Mouse (Mus musculus): ENCODE data around the gene Tmem189. TPM values are rescaled to one million over a fixed set of nuclear protein-coding genes. Genes with fewer than 3 reads are reported as not detected.

The Tmem189 gene
- polyA plus RNA-seq, 1 experiment from 2014 or later = 27.5 TPM

DNA sequence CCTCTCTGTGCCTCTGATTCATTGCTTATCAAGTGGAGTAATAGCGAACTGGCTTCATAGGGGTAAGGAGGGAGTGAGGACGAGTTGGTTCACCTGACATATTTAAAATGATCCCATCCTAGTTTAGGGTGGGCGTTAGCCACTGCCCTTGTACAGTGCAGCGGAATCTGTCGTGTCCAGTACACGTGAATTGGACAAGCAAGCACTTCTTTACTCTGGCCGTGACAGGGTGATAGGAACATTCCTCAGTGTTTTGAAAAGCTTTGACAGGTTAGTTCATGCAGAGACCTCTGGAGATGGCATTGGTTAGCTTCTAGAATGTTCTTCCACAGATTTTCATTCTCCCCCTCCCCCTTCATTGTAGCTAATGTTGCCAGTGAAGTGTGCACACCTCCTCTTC is 5.3 kb upstream of the Tmem189 start:
- no peak overlapping the region for H3K9ac ChIP-seq (ENCODE audit: low read depth, low read length)
- no peaks in the 10 kb centered on the region for H3K36me3 ChIP-seq (ENCODE audit: control insufficient read depth, insufficient read depth, low read length)
- peaks cover 11% of the 10 kb centered on the region for H3K27me3 ChIP-seq (ENCODE audit: control insufficient read depth, insufficient read depth, low read length)
- no peak overlapping the region for H3K4me3 ChIP-seq (ENCODE audit: low read depth, low read length)
- no peaks in the 10 kb centered on the region for H3K4me1 ChIP-seq (replicated peaks; ENCODE audit: control insufficient read depth, insufficient read depth, low read length)
- DNase-seq (ENCODE audit: low spot score) (no peak), ATAC-seq (ENCODE audit: low FRiP score) (no peak)
- WGBS = 92% methylated on average over 7 of the region's 7 CpGs
- H3K9me3 ChIP-seq (ENCODE audit: control insufficient read depth, low read length) = no peaks in the 10 kb centered on the region
- H3K27ac ChIP-seq (ENCODE audit: low read depth, low read length) = no peak overlapping the region
- no peak overlapping the region for H3K4me2 ChIP-seq (replicated peaks; ENCODE audit: low read depth, low read length)

DNA sequence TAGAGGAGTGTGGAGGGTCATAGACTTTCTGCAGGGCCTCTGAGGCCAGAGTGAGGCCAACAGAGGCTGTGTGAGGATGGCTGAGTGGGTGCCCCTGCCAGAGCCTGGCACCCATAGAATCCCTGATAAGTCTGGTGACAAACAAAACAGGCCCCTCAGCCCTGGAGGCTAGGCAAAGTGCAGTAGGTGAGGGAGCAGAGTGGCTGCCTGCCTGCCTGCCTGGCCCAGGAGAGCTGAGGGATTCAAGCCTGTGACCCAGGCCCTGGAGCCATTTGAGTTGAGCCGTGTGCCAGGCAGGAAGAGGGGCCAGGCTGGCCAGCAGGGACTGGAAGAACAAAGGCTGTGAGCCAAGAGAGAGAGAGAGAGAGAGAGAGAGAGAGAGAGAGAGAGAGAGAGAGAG is 4.6 kb upstream of the Tmem189 start:
- Histone ChIP-seq H3K4me3 (ENCODE audit: low read depth, low read length) (no peak overlapping the region), H3K27ac (ENCODE audit: low read depth, low read length) (no peak overlapping the region), H3K4me1 (replicated peaks; ENCODE audit: control insufficient read depth, insufficient read depth, low read length) (peaks cover 3% of the 10 kb centered on the region; the same call in 1 of the 2 replicates), H3K36me3 (ENCODE audit: control insufficient read depth, insufficient read depth, low read length) (no peaks in the 10 kb centered on the region), H3K27me3 (ENCODE audit: control insufficient read depth, insufficient read depth, low read length) (peaks cover 18% of the 10 kb centered on the region), H3K4me2 (replicated peaks; ENCODE audit: low read depth, low read length) (no peak overlapping the region), H3K9me3 (ENCODE audit: control insufficient read depth, low read length) (no peaks in the 10 kb centered on the region), H3K9ac (ENCODE audit: low read depth, low read length) (no peak overlapping the region)
- DNase-seq (ENCODE audit: low spot score) (no peak), ATAC-seq (ENCODE audit: low FRiP score) (no peak)
- 92% methylated on average over 1 of the region's 1 CpGs for WGBS

GRCm38 (mm10) chr2:167693540-167693939 is 3.9 kb upstream of the Tmem189 start:
- H3K27me3 ChIP-seq (ENCODE audit: control insufficient read depth, insufficient read depth, low read length) = peaks cover 24% of the 10 kb centered on the region
- ATAC-seq (ENCODE audit: low FRiP score) (no peak), DNase-seq (ENCODE audit: low spot score) (no peak)
- H3K9ac ChIP-seq (ENCODE audit: low read depth, low read length) = no peak overlapping the region
- no peak overlapping the region for H3K4me2 ChIP-seq (replicated peaks; ENCODE audit: low read depth, low read length)
- H3K36me3 ChIP-seq (ENCODE audit: control insufficient read depth, insufficient read depth, low read length) = no peaks in the 10 kb centered on the region
- 87% methylated on average over 2 of the region's 2 CpGs for WGBS
- H3K4me1 ChIP-seq (replicated peaks; ENCODE audit: control insufficient read depth, insufficient read depth, low read length) = peaks cover 4% of the 10 kb centered on the region; the same call in 1 of the 2 replicates
- no peak overlapping the region for H3K4me3 ChIP-seq (ENCODE audit: low read depth, low read length)
- H3K27ac ChIP-seq (ENCODE audit: low read depth, low read length) = no peak overlapping the region
- H3K9me3 ChIP-seq (ENCODE audit: control insufficient read depth, low read length) = no peaks in the 10 kb centered on the region

DNA sequence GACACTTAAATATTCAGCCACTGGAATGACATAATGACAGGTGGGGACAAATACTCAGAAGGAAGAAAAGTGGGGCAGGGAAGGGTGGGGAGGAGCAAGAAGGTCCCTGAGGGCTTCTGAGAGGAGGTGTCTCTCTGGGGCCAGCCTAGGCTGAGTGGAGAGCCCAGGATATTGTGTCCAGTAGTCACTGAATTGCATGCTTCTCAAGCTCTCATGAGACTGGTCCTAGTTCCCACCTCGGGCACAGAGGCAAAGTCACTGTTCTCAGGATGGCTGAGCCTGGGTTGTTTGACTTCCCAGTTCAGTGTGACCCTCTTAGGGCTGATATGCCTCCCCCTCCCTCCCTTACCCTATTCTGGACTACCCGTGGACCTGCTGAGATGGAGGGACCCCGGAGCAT is 3.2 kb upstream of the Tmem189 start:
- Histone ChIP-seq H3K27ac (ENCODE audit: low read depth, low read length) (no peak overlapping the region), H3K27me3 (ENCODE audit: control insufficient read depth, insufficient read depth, low read length) (peaks cover 31% of the 10 kb centered on the region), H3K36me3 (ENCODE audit: control insufficient read depth, insufficient read depth, low read length) (no peaks in the 10 kb centered on the region), H3K4me1 (replicated peaks; ENCODE audit: control insufficient read depth, insufficient read depth, low read length) (peaks cover 4% of the 10 kb centered on the region; the same call in 1 of the 2 replicates), H3K4me2 (replicated peaks; ENCODE audit: low read depth, low read length) (no peak overlapping the region), H3K4me3 (ENCODE audit: low read depth, low read length) (no peak overlapping the region), H3K9ac (ENCODE audit: low read depth, low read length) (no peak overlapping the region), H3K9me3 (ENCODE audit: control insufficient read depth, low read length) (no peaks in the 10 kb centered on the region)
- WGBS = 56% methylated on average over 3 of the region's 3 CpGs
- no peak for DNase-seq (ENCODE audit: low spot score)
- ATAC-seq (ENCODE audit: low FRiP score) = no peak

GRCm38 (mm10) chr2:167691871-167692661 is 2.4 kb upstream of the Tmem189 start:
- peaks cover 4% of the 10 kb centered on the region; the same call in 1 of the 2 replicates for H3K4me1 ChIP-seq (replicated peaks; ENCODE audit: control insufficient read depth, insufficient read depth, low read length)
- ATAC-seq (ENCODE audit: low FRiP score) (no peak), DNase-seq (ENCODE audit: low spot score) (no peak)
- no peaks in the 10 kb centered on the region for H3K9me3 ChIP-seq (ENCODE audit: control insufficient read depth, low read length)
- H3K36me3 ChIP-seq (ENCODE audit: control insufficient read depth, insufficient read depth, low read length) = no peaks in the 10 kb centered on the region
- H3K27me3 ChIP-seq (ENCODE audit: control insufficient read depth, insufficient read depth, low read length) = peaks cover 36% of the 10 kb centered on the region
- no peak overlapping the region for H3K9ac ChIP-seq (ENCODE audit: low read depth, low read length)
- H3K4me3 ChIP-seq (ENCODE audit: low read depth, low read length) = no peak overlapping the region
- WGBS = 89% methylated on average over 14 of the region's 14 CpGs
- H3K4me2 ChIP-seq (replicated peaks; ENCODE audit: low read depth, low read length) = no peak overlapping the region
- no peak overlapping the region for H3K27ac ChIP-seq (ENCODE audit: low read depth, low read length)

DNA sequence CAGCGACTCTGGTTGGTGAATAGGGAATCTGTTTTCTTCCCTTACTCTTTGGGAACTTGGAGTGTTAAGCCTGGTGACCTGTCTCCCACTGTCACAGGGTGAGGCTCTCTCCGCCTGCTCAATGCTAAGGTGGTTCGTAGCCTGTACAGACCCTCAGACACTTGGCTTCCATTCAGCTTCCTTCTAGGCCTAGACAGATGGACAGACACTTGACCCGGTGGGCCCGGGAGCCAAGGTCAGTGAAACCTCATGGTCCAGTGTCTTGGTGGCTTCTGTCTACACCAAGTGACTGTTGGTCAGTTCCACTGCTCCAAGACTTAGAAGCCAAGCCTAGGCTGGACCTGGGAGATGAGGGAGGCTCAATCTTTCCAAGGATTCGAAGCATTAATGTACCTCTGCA is 1.8 kb upstream of the Tmem189 start:
- DNase-seq (ENCODE audit: low spot score) = no peak
- H3K27me3 ChIP-seq (ENCODE audit: control insufficient read depth, insufficient read depth, low read length) = peaks cover 38% of the 10 kb centered on the region
- ATAC-seq (ENCODE audit: low FRiP score) = no peak

DNA sequence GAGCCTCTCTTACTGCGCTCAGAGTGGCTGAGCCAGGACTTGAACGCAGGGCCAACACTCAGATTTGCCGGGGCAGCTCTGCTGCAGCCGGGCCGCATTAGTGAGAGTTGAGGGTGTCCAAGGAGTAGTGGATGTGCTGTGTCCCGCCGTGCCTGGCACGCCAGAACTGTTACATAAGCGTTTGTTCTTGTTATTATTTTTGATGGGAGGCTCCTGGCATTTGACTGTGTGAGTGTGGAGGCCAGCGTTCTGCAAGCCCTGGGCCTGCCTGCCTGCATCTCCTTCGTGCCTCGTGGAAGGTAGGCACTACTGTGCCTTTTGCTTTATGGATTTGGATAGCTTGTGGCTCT is 1.3 kb upstream of the Tmem189 start:
- 87% methylated on average over 12 of the region's 12 CpGs for WGBS
- Histone ChIP-seq H3K36me3 (ENCODE audit: control insufficient read depth, insufficient read depth, low read length) (no peaks in the 10 kb centered on the region), H3K4me2 (replicated peaks; ENCODE audit: low read depth, low read length) (no peak overlapping the region), H3K27me3 (ENCODE audit: control insufficient read depth, insufficient read depth, low read length) (peaks cover 39% of the 10 kb centered on the region), H3K4me3 (ENCODE audit: low read depth, low read length) (no peak overlapping the region), H3K9ac (ENCODE audit: low read depth, low read length) (no peak overlapping the region), H3K27ac (ENCODE audit: low read depth, low read length) (no peak overlapping the region), H3K4me1 (replicated peaks; ENCODE audit: control insufficient read depth, insufficient read depth, low read length) (peaks cover 4% of the 10 kb centered on the region; the same call in 1 of the 2 replicates), H3K9me3 (ENCODE audit: control insufficient read depth, low read length) (no peaks in the 10 kb centered on the region)
- ATAC-seq (ENCODE audit: low FRiP score) (no peak), DNase-seq (ENCODE audit: low spot score) (no peak)

More for the DNA sequence above, 1.8 kb upstream of the Tmem189 start:
- WGBS = 90% methylated on average over 6 of the region's 6 CpGs
- Histone ChIP-seq H3K36me3 (ENCODE audit: control insufficient read depth, insufficient read depth, low read length) (no peaks in the 10 kb centered on the region), H3K4me2 (replicated peaks; ENCODE audit: low read depth, low read length) (no peak overlapping the region), H3K4me1 (replicated peaks; ENCODE audit: control insufficient read depth, insufficient read depth, low read length) (peaks cover 4% of the 10 kb centered on the region; the same call in 1 of the 2 replicates), H3K9me3 (ENCODE audit: control insufficient read depth, low read length) (no peaks in the 10 kb centered on the region), H3K4me3 (ENCODE audit: low read depth, low read length) (no peak overlapping the region), H3K27ac (ENCODE audit: low read depth, low read length) (no peak overlapping the region), H3K9ac (ENCODE audit: low read depth, low read length) (no peak overlapping the region)

DNA sequence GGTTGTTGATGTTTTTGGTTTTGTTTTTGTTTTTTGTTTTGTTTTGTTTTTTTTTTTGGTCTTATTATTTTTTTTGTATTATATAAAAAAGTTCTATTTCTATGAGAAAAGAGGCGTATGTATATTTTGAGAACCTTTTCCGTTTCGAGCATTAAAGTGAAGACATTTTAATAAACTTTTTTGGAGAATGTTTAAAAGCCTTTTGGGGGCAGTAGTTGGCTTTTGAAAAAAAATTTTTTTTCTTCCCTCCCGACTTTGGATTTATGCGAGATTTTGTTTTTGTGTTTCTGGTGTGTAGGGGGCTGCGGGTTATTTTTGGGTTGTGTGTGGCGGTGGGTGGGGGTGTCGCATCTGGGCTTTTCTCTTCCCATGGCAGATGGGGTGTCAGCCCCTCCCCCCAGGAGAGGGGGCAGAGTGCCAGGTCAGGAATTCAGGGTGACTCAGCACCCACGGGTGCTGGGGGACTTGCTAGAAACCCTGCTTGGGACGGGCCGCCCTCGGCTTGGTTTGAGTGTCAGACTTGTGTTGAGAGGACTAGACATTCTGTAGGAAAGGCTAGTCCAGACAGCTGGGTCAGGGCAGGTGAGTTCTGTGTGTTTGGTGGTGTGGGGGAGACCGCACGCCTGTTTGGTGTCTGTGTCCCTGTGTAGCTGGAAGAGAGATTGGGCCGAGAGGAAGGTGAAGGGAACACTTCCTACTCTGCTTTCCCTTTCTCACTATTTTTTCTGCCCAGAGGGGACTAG is 768 bp upstream of the Tmem189 start:
- Histone ChIP-seq H3K4me1 (replicated peaks; ENCODE audit: control insufficient read depth, insufficient read depth, low read length) (peaks cover 4% of the 10 kb centered on the region; the same call in 1 of the 2 replicates), H3K4me2 (replicated peaks; ENCODE audit: low read depth, low read length) (peak overlapping the region; percentile 95), H3K36me3 (ENCODE audit: control insufficient read depth, insufficient read depth, low read length) (no peaks in the 10 kb centered on the region), H3K4me3 (ENCODE audit: low read depth, low read length) (peak overlapping the region; percentile 55; the same call in 1 of the 2 replicates), H3K27ac (ENCODE audit: low read depth, low read length) (no peak overlapping the region), H3K9me3 (ENCODE audit: control insufficient read depth, low read length) (no peaks in the 10 kb centered on the region), H3K9ac (ENCODE audit: low read depth, low read length) (no peak overlapping the region), H3K27me3 (ENCODE audit: control insufficient read depth, insufficient read depth, low read length) (peaks cover 39% of the 10 kb centered on the region)
- DNase-seq (ENCODE audit: low spot score) (no peak), ATAC-seq (ENCODE audit: low FRiP score) (no peak)
- WGBS = 64% methylated on average over 15 of the region's 15 CpGs
